Mouse (Mus musculus) intestine, postnatal 0 days (tissue): ENCODE results near the gene Mapk12. TPM values are rescaled to one million over a fixed set of nuclear protein-coding genes. Genes with fewer than 3 reads are reported as not detected.

Experiments
- ATAC-seq: fragments of 200-750 bp; cut with Nextera tagmentation; 2 replicates; pipeline ENCODE4 v1.8.0; 2017; ENCODE audit warnings: mild to moderate bottlenecking, moderate TSS enrichment, moderate library complexity
- H3K27ac ChIP-seq: fragments of 300-500 bp; sonication (generic); 2 replicates; pipeline ENCODE4 v1.5.1; 2014; ENCODE audit warnings: mild to moderate bottlenecking, low read depth, low read length, moderate library complexity
- H3K27me3 ChIP-seq: fragments of 300-500 bp; sonication (generic); replicated peaks from 2 replicates; pipeline ENCODE4 v1.6.1; 2014; ENCODE audit warnings: low read length, mixed read lengths; ENCODE audit not compliant: control insufficient read depth, insufficient read depth
- H3K36me3 ChIP-seq: fragments of 300-500 bp; sonication (generic); 2 replicates; pipeline ENCODE4 v1.6.1; 2014; ENCODE audit warnings: mild to moderate bottlenecking, moderate library complexity; ENCODE audit not compliant: control insufficient read depth, insufficient read depth
- H3K4me1 ChIP-seq: fragments of 300-500 bp; sonication (generic); replicated peaks from 2 replicates; pipeline ENCODE4 v1.6.1; 2014; ENCODE audit warnings: antibody characterized with exemption, low read length, mixed read lengths; ENCODE audit not compliant: control insufficient read depth, insufficient read depth
- H3K4me2 ChIP-seq: fragments of 300-500 bp; sonication (generic); replicated peaks from 2 replicates; pipeline ENCODE4 v1.6.1; 2014; ENCODE audit warnings: low read depth, mild to moderate bottlenecking, moderate library complexity
- H3K4me3 ChIP-seq: fragments of 300-500 bp; sonication (generic); 2 replicates; pipeline ENCODE4 v1.5.1; 2014; ENCODE audit warnings: low read depth, low read length
- H3K9ac ChIP-seq: fragments of 300-500 bp; sonication (generic); 2 replicates; pipeline ENCODE4 v1.6.1; 2014; ENCODE audit warnings: mild to moderate bottlenecking, low read depth, low read length
- H3K9me3 ChIP-seq: fragments of 300-500 bp; sonication (generic); 2 replicates; pipeline ENCODE4 v1.6.1; 2016; ENCODE audit warnings: mixed run types; ENCODE audit not compliant: control insufficient read depth
- CTCF ChIP-seq: sonication (generic); IDR thresholded peaks from 2 replicates; pipeline ENCODE4 v1.5.1; 2016; ENCODE audit warnings: low read depth, mild to moderate bottlenecking, control low read depth, antibody characterized with exemption, moderate library complexity
- WGBS: fragments of 180-500 bp; shearing (Covaris S2); extraction: QIAGEN DNeasy Blood & Tissue Kit; methylation state at CpG from one replicate; pipeline ENCODE4 v1.1.7; 2014; 5-methylcytosine and 5-hydroxymethylcytosine counted together
- polyA plus RNA-seq: library from polyadenylated mRNA; unstranded; fragments of >200 nt; fragmentation: Nextera tagmentation; extraction: Ambion mirVana; gene quantifications from 2 replicates; pipeline ENCODE4 v1.2.1, GENCODE M21; 2015

Gene Mapk12
- polyA plus RNA-seq, 1 experiment from 2014 or later, result 2.7 TPM

DNA sequence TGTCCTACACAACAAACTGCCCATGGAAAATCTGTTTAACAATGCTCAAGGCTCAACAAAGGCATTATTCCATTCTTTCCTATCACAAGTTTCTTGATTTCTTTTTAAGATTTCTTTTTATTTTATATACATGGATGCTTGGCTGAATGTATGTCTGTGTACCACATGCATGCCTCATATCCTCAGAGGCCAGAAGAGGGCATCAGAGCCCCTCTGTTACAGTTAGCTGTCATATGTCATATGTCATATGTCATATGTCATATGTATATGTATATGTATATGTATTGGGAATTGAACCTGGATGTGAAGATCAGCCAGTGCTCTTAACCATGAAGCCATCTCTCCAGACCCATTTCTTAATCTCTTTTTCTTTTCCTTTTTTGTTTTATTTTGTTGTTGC lies 22.5 kb downstream of the Mapk12 start:
- Histone ChIP-seq H3K4me3 (no peak overlapping the region), H3K27ac (no peak overlapping the region), H3K4me2 (no peak overlapping the region), H3K27me3 (no peaks in the 10 kb centered on the region), H3K9ac (no peak overlapping the region), H3K36me3 (peaks cover 36% of the 10 kb centered on the region), H3K9me3 (no peaks in the 10 kb centered on the region), H3K4me1 (peaks cover 5% of the 10 kb centered on the region; the same call in 1 of the 2 replicates)
- ATAC-seq, result no peak
- TF ChIP-seq CTCF, result peak; percentile 59

DNA sequence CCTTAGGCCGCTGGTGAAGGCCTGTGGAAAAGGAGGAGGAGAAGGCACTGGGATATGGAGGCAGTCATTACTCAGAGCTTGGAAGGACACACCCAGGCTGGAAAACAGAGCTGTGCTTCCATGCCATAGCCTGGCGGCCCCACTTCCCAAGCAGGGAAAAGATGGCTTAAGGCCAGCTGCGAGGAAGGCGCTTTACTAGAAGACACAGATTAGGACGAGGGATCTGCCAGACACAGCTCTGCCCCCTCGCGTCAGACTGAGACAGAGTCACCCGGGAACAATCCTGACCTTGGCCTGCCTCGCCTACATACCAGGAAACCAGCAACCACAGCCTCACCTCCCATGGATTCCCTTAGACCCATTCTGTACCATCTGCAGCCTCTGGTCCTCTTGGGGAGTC lies 30.4 kb downstream of the Mapk12 start:
- 63% methylated on average over 9 of the region's 9 CpGs for WGBS
- peaks cover 79% of the 10 kb centered on the region for H3K36me3 ChIP-seq

DNA sequence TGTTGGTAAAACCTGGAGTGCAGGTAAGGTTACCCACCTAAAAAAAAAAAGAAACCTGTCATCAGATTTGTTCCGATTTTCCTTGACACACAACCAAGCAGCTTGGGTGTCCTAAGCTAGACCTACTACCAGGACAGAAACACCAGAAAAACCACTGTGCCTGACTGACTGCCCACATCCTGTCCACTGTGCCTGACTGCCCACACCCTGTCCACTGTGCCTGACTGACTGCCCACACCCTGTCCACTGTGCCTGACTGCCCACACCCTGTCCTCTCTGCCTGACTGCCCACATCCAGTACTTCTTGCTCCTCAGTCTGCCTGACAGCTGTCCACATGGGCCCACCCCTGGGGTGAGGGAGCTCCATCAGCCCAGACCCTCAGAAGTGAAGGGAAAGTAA lies 33.5 kb downstream of the Mapk12 start:
- no peak for ATAC-seq
- 90% methylated on average over 1 of the region's 1 CpGs for WGBS
- Histone ChIP-seq H3K36me3 (peaks cover 90% of the 10 kb centered on the region), H3K27me3 (no peaks in the 10 kb centered on the region), H3K4me1 (no peaks in the 10 kb centered on the region), H3K27ac (no peak overlapping the region), H3K4me2 (no peak overlapping the region), H3K4me3 (no peak overlapping the region), H3K9ac (no peak overlapping the region), H3K9me3 (no peaks in the 10 kb centered on the region)
- TF ChIP-seq CTCF, result no peak

More for the DNA sequence above, 30.4 kb downstream of the Mapk12 start:
- Histone ChIP-seq H3K9ac (no peak overlapping the region), H3K4me2 (no peak overlapping the region), H3K27ac (no peak overlapping the region), H3K27me3 (no peaks in the 10 kb centered on the region), H3K9me3 (no peaks in the 10 kb centered on the region), H3K4me3 (no peak overlapping the region), H3K4me1 (no peaks in the 10 kb centered on the region)
- no peak for ATAC-seq
- TF ChIP-seq CTCF, result peak; percentile 42

DNA sequence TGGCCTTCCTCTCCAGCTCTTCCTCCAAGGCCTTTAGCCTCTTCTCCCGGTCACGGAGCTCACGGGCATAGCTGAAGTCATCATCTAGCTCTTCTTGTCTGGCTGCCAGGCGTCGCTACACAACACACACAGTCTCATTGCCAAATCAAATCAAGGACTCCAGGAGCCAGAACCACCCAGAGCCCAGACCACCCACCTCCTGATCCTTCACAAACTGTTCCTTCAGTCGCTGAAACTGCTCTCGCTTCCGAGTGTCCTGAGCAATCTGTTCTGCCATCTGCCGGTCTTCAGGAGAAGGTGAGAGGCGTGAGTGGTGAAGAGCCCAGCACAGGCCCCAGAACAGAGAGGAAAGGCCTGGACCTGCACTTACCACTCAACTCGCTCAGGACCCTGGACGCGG lies 34.4 kb downstream of the Mapk12 start:
- no peak for ATAC-seq
- TF ChIP-seq CTCF, result no peak
- peaks cover 91% of the 10 kb centered on the region for H3K36me3 ChIP-seq
- H3K27me3 ChIP-seq, result no peaks in the 10 kb centered on the region
- no peak overlapping the region for H3K27ac ChIP-seq
- no peak overlapping the region for H3K9ac ChIP-seq
- 89% methylated on average over 13 of the region's 13 CpGs for WGBS
- no peak overlapping the region for H3K4me2 ChIP-seq
- H3K9me3 ChIP-seq, result no peaks in the 10 kb centered on the region
- H3K4me1 ChIP-seq, result no peaks in the 10 kb centered on the region
- no peak overlapping the region for H3K4me3 ChIP-seq

DNA sequence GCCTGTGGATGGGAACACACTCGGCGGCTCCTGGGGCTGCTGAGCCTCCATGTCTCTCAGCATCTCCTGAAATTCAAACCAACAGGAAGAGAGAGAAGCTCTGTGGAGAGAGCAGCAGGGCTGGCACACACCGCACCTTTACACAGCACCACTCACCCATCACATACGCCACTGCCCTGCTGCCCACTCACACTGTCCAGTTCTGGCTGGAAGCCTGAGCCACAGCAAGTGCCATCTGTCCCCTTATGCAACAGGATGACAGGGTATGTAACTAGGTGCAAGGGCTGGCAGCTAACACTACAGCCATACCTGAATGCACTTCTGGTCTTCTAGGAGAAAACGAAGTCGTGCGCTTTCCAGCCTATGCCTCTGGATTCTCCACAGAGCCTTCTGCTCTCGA lies 36.1 kb downstream of the Mapk12 start:
- Histone ChIP-seq H3K27ac (no peak overlapping the region), H3K4me2 (no peak overlapping the region), H3K4me3 (no peak overlapping the region), H3K36me3 (peaks cover 93% of the 10 kb centered on the region), H3K9me3 (no peaks in the 10 kb centered on the region), H3K27me3 (no peaks in the 10 kb centered on the region), H3K4me1 (no peaks in the 10 kb centered on the region), H3K9ac (no peak overlapping the region)
- 93% methylated on average over 8 of the region's 8 CpGs for WGBS
- no peak for TF ChIP-seq CTCF
- ATAC-seq, result no peak

DNA sequence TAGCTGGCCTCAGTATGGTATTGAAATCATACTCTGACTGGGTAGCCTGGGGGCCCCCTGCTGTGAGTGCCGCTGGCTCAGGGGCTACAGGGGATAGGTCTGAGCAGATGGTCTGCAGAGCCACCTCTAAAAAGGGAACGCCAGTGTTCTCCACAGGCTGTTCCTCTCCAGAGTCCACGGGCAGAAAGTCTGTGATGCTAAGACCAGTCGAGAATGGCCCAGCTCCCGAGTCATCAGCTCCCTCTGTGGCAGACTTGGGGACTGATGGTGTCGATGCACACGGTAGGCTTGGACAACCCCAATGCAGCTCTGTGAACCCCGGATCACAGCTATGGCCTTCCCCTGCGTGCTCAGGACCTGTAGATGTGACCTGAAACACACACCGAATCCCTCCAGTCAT lies 36.6 kb downstream of the Mapk12 start:
- ATAC-seq, result no peak
- 88% methylated on average over 10 of the region's 10 CpGs for WGBS
- no peak for TF ChIP-seq CTCF
- H3K9me3 ChIP-seq, result no peaks in the 10 kb centered on the region
- H3K4me2 ChIP-seq, result no peak overlapping the region
- H3K4me1 ChIP-seq, result no peaks in the 10 kb centered on the region
- no peak overlapping the region for H3K27ac ChIP-seq
- no peak overlapping the region for H3K9ac ChIP-seq
- H3K27me3 ChIP-seq, result no peaks in the 10 kb centered on the region
- peaks cover 93% of the 10 kb centered on the region for H3K36me3 ChIP-seq
- H3K4me3 ChIP-seq, result no peak overlapping the region

DNA sequence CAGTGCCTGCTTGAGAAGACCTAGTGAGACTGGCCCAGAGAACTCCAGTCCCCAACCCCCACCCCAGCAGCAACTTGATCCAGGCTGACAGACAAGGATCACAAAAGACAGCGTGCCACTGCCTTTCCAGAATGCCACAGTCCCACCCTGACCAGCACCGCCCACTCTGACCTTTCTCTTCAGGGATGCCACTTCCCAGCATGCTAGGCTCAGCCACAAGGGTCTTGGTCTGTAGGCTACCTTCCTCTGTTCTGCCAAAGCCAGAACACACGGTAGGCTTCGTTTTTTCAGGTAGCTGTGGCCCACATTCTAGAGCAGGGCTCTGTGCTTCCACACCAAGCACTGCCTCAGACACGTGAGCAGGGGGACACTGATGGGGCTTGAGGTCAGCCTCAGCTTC lies 37.9 kb downstream of the Mapk12 start:
- Histone ChIP-seq H3K4me2 (no peak overlapping the region), H3K4me3 (no peak overlapping the region), H3K9ac (no peak overlapping the region), H3K4me1 (no peaks in the 10 kb centered on the region), H3K36me3 (peaks cover 93% of the 10 kb centered on the region), H3K9me3 (no peaks in the 10 kb centered on the region), H3K27ac (no peak overlapping the region), H3K27me3 (no peaks in the 10 kb centered on the region)
- no peak for TF ChIP-seq CTCF
- WGBS, result 80% methylated on average over 5 of the region's 5 CpGs
- ATAC-seq, result no peak
